Mouse (Mus musculus) embryonic facial prominence, embryonic 15.5 days (tissue): Measurements from ENCODE around the gene Slc9a1. TPM values are rescaled to one million over a fixed set of nuclear protein-coding genes. Genes with fewer than 3 reads are reported as not detected.

ENCODE experiments used
- ATAC-seq: fragments of 200-750 bp; cut with Nextera tagmentation; 2 replicates; pipeline ENCODE4 v1.8.0; 2017; ENCODE audit warnings: low read depth, moderate TSS enrichment; ENCODE audit not compliant: insufficient number of reproducible peaks, low FRiP score, low TSS enrichment
- H3K27ac ChIP-seq: fragments of 300-500 bp; sonication (generic); replicated peaks from 2 replicates; pipeline ENCODE4 v1.5.1; 2015; ENCODE audit warnings: mild to moderate bottlenecking, inconsistent platforms
- H3K27me3 ChIP-seq: fragments of 300-500 bp; sonication (generic); 2 replicates; pipeline ENCODE4 v1.6.1; 2015; ENCODE audit warnings: inconsistent platforms
- H3K36me3 ChIP-seq: fragments of 300-500 bp; sonication (generic); 2 replicates; pipeline ENCODE4 v1.6.1; 2015; ENCODE audit warnings: mild to moderate bottlenecking, inconsistent platforms
- H3K4me1 ChIP-seq: fragments of 300-500 bp; sonication (generic); 2 replicates; pipeline ENCODE4 v1.6.1; 2015; ENCODE audit warnings: inconsistent platforms
- H3K4me2 ChIP-seq: fragments of 300-500 bp; sonication (generic); replicated peaks from 2 replicates; pipeline ENCODE4 v1.6.1; 2015; ENCODE audit warnings: mild to moderate bottlenecking, inconsistent platforms
- H3K4me3 ChIP-seq: fragments of 300-500 bp; sonication (generic); replicated peaks from 2 replicates; pipeline ENCODE4 v1.5.1; 2015; ENCODE audit warnings: mild to moderate bottlenecking, inconsistent platforms
- H3K9ac ChIP-seq: fragments of 300-500 bp; sonication (generic); 2 replicates; pipeline ENCODE4 v1.6.1; 2015; ENCODE audit warnings: inconsistent platforms
- H3K9me3 ChIP-seq: fragments of 300-500 bp; sonication (generic); replicated peaks from 2 replicates; pipeline ENCODE4 v1.6.1; 2016; ENCODE audit warnings: inconsistent platforms
- WGBS: fragments of 180-500 bp; shearing (Covaris S2); methylation state at CpG from one replicate; pipeline ENCODE4 v1.1.7; 2015; 5-methylcytosine and 5-hydroxymethylcytosine counted together
- polyA plus RNA-seq: library from polyadenylated mRNA; unstranded; fragments of >200 nt; fragmentation: Nextera tagmentation; extraction: Ambion mirVana; gene quantifications from 2 replicates; pipeline ENCODE4 v1.2.1, GENCODE M21; 2015

Slc9a1 gene
- polyA plus RNA-seq, 1 experiment from 2014 or later = 11.0 TPM

GRCm38 (mm10) chr4:133390585-133390984 is 21.1 kb downstream of the Slc9a1 start:
- Histone ChIP-seq H3K4me3 (no peak overlapping the region), H3K27ac (peak overlapping the region; percentile 72), H3K9ac (no peak overlapping the region), H3K9me3 (no peaks in the 10 kb centered on the region), H3K36me3 (no peaks in the 10 kb centered on the region), H3K4me2 (no peak overlapping the region), H3K4me1 (peaks cover 56% of the 10 kb centered on the region), H3K27me3 (no peaks in the 10 kb centered on the region)
- no peak for ATAC-seq
- WGBS = 85% methylated on average over 6 of the region's 6 CpGs

DNA sequence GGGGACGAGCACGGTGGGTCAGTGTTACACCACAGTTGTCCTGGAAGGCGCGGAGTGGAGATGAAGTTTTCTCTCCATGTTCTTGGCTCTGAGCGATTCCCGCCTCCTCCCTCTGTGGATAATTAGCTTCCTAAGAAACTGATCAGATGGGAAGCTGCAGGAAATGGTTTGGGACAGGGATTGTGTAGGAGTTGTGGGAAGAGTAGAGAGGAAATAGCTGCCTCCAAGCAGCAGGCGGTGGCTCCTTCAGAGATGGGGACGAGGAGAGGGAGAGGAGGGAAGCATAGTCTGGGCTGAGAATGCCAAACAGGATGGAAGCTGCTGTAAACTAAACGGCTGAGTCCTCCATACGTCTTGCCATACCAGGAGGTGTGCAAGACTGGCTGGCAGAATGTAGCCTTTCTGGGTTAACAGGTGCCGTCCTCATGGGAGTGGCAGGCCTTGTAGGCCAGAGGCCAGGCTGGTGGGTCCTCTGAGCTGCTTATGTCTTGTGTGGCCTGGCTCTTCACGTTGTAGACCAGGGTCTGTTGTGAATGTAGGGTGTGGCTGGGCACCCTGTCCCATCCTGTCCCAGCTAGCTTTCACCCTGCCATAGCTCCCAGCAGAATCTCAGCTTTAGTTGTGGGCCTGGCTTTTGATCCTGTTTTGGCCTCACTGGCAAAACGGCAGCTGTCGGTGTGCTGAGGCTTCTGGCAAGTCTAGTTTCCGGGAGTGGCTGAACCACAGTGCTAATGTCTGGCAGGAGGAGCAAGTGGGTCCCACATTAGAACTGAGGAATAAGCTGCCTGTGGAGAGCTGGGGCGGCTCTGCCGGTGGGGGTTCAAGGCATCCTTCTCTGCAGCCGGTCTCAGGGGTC is 21.9 kb downstream of the Slc9a1 start:
- Histone ChIP-seq H3K9me3 (no peaks in the 10 kb centered on the region), H3K4me2 (no peak overlapping the region; the same call in 1 of the 2 replicates), H3K9ac (no peak overlapping the region), H3K27me3 (no peaks in the 10 kb centered on the region), H3K27ac (peak overlapping the region; percentile 72), H3K4me1 (peaks cover 58% of the 10 kb centered on the region), H3K36me3 (no peaks in the 10 kb centered on the region), H3K4me3 (no peak overlapping the region)
- no peak for ATAC-seq
- 47% methylated on average over 18 of the region's 18 CpGs for WGBS

DNA sequence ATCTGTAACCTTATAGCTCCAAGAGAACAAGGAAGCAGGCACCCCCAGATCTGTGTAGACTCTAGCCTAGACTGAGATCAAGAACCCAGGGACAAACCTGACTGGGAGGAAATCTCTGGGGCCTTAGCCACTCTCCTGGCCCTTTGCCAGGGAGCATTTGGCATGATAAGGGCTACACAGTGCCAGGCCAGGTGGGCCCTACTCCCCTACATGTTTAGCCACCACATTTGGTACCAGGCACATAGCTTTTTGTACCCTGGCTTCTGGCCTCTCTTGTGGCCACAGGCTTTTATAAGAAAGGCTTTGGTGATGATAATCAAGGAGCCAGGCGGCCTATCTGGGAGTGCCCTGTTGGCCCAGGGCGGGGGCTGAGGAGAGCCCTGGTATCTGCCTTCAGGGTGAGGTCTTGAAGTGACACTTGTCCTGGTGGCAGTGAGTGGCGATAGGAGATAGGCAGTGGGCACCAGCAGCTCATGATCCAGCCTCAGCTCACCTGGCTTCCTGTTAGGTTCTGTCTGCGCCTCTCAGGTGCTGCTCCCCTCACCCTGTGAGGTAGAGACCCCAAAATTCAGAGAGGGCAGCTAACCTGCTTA is 25.6 kb downstream of the Slc9a1 start:
- ATAC-seq = no peak

GRCm38 (mm10) chr4:133396079-133396478 is 26.6 kb downstream of the Slc9a1 start:
- Histone ChIP-seq H3K27ac (no peak overlapping the region), H3K9ac (no peak overlapping the region), H3K4me2 (no peak overlapping the region), H3K4me1 (peaks cover 63% of the 10 kb centered on the region), H3K27me3 (no peaks in the 10 kb centered on the region), H3K9me3 (no peaks in the 10 kb centered on the region), H3K4me3 (no peak overlapping the region), H3K36me3 (no peaks in the 10 kb centered on the region)
- WGBS = 64% methylated on average over 2 of the region's 2 CpGs
- no peak for ATAC-seq

More for the DNA sequence above, 25.6 kb downstream of the Slc9a1 start:
- 0 out of 2 replicates have a peak overlapping the region, but pooled peaks have one; percentile 44 for H3K27ac ChIP-seq
- H3K4me2 ChIP-seq = no peak overlapping the region
- no peak overlapping the region for H3K4me3 ChIP-seq
- no peaks in the 10 kb centered on the region for H3K9me3 ChIP-seq
- peaks cover 68% of the 10 kb centered on the region for H3K4me1 ChIP-seq
- 81% methylated on average over 4 of the region's 4 CpGs for WGBS
- H3K27me3 ChIP-seq = no peaks in the 10 kb centered on the region
- H3K9ac ChIP-seq = no peak overlapping the region
- H3K36me3 ChIP-seq = no peaks in the 10 kb centered on the region

DNA sequence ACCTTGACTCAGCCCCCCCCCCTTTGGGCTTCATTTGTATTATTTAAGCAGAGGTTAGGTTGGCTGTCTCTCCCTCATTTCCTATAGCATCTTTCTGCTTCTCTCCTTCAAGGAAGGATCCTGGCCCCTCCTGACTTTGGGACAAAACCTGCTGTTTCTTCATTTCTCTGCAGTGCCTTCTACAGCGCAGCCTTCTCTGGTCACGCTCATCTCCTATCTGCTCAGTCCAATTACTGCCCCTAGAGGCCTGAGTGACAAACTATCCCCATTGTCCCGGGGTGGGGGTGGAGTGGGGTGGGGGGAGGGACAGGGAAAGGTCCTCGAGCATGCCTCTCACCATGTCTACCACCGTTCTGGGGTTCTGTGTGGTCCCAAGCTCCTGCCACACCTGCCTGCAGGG is 27.8 kb downstream of the Slc9a1 start:
- H3K4me3 ChIP-seq = no peak overlapping the region
- H3K27ac ChIP-seq = no peak overlapping the region
- H3K4me2 ChIP-seq = no peak overlapping the region
- no peaks in the 10 kb centered on the region for H3K27me3 ChIP-seq
- H3K9ac ChIP-seq = no peak overlapping the region
- ATAC-seq = no peak
- H3K4me1 ChIP-seq = peaks cover 57% of the 10 kb centered on the region
- WGBS = 42% methylated on average over 5 of the region's 5 CpGs
- no peaks in the 10 kb centered on the region for H3K36me3 ChIP-seq
- no peaks in the 10 kb centered on the region for H3K9me3 ChIP-seq

DNA sequence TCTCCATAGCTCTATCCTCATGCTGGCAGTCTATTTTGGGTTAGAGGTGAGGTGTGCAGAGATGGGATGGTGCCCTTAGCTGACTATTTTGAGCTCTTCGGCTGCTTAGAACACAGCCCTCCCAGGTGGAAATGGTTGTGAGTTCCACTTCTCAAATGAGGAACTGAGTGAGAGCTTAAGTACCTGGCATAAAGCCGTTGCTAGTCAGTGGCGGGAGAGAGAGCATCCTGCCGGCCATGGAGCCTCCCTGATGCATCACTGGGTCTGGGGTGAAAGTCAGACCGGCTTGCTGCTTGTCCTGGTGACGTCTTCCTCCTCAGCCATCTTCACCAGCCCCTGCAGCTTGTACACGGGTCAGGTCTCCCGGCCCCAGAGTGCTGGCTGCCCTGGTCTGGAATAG is 28.5 kb downstream of the Slc9a1 start:
- no peak overlapping the region for H3K4me3 ChIP-seq
- H3K9me3 ChIP-seq = no peaks in the 10 kb centered on the region
- peaks cover 57% of the 10 kb centered on the region for H3K4me1 ChIP-seq
- H3K27me3 ChIP-seq = no peaks in the 10 kb centered on the region
- H3K9ac ChIP-seq = no peak overlapping the region
- H3K36me3 ChIP-seq = no peaks in the 10 kb centered on the region
- 88% methylated on average over 8 of the region's 8 CpGs for WGBS
- no peak overlapping the region for H3K4me2 ChIP-seq
- ATAC-seq = no peak
- H3K27ac ChIP-seq = no peak overlapping the region

GRCm38 (mm10) chr4:133398619-133399018 is 29.1 kb downstream of the Slc9a1 start:
- peaks cover 60% of the 10 kb centered on the region for H3K4me1 ChIP-seq
- H3K36me3 ChIP-seq = no peaks in the 10 kb centered on the region
- H3K27ac ChIP-seq = no peak overlapping the region; the same call in 1 of the 2 replicates
- no peak overlapping the region for H3K9ac ChIP-seq
- WGBS = 79% methylated on average over 5 of the region's 5 CpGs
- H3K9me3 ChIP-seq = no peaks in the 10 kb centered on the region
- no peak overlapping the region for H3K4me3 ChIP-seq
- no peak overlapping the region for H3K4me2 ChIP-seq
- no peaks in the 10 kb centered on the region for H3K27me3 ChIP-seq
- no peak for ATAC-seq

- WGBS = 64% methylated on average over 6 of the region's 6 CpGs
- H3K4me3 ChIP-seq = no peak overlapping the region
- H3K27me3 ChIP-seq = no peaks in the 10 kb centered on the region
- no peaks in the 10 kb centered on the region for H3K36me3 ChIP-seq
- H3K4me2 ChIP-seq = no peak overlapping the region
- H3K9me3 ChIP-seq = no peaks in the 10 kb centered on the region
- H3K27ac ChIP-seq = peak overlapping the region; percentile 71
- ATAC-seq = no peak
- no peak overlapping the region for H3K9ac ChIP-seq
- peaks cover 59% of the 10 kb centered on the region for H3K4me1 ChIP-seq
Measured at GRCm38 (mm10) chr4:133399509-133399908, 30.0 kb downstream of the Slc9a1 start.

GRCm38 (mm10) chr4:133400098-133400497 is 30.6 kb downstream of the Slc9a1 start:
- H3K4me2 ChIP-seq = no peak overlapping the region
- no peaks in the 10 kb centered on the region for H3K36me3 ChIP-seq
- WGBS = 41% methylated on average over 7 of the region's 7 CpGs
- H3K27ac ChIP-seq = peak overlapping the region; percentile 71
- H3K4me3 ChIP-seq = no peak overlapping the region
- no peaks in the 10 kb centered on the region for H3K9me3 ChIP-seq
- no peaks in the 10 kb centered on the region for H3K27me3 ChIP-seq
- no peak for ATAC-seq
- H3K9ac ChIP-seq = no peak overlapping the region
- H3K4me1 ChIP-seq = peaks cover 54% of the 10 kb centered on the region

GRCm38 (mm10) chr4:133402011-133402410 is 32.5 kb downstream of the Slc9a1 start:
- no peak overlapping the region for H3K9ac ChIP-seq
- H3K27me3 ChIP-seq = no peaks in the 10 kb centered on the region
- no peak for ATAC-seq
- H3K36me3 ChIP-seq = no peaks in the 10 kb centered on the region
- 41% methylated on average over 13 of the region's 13 CpGs for WGBS
- H3K27ac ChIP-seq = peak overlapping the region; percentile 22; the same call in 1 of the 2 replicates
- H3K4me3 ChIP-seq = no peak overlapping the region
- H3K4me2 ChIP-seq = no peak overlapping the region
- peaks cover 56% of the 10 kb centered on the region for H3K4me1 ChIP-seq
- no peaks in the 10 kb centered on the region for H3K9me3 ChIP-seq

DNA sequence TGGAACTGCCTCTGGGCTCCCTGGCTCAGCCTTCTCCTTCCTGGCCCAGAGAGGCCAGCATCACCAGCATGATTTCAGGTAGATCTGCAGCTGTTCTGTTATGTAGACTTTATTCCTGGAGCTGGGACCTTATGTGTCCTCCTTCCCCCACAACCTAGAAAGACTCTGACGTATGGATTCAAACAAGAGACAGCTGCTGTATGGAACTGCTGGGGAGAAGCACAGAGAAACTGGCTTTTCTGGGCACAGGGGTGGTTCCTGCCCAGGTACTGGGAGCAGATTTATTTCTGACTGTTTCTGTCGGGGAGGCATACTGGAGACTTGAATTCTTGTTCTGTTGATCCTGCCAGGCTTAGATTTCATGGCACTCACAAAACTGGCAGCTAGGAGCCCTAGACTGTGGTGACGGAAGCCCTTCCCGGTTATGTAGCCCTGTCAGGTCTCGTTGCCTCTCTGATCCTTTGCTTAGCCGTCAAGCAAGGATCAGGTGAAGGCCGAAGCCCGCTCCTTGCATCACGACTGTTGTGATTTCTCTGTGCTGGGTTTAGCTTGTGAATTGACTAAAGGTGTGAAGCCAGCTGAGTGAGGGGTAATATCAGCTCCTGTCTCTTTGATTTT is 34.2 kb downstream of the Slc9a1 start:
- no peak overlapping the region; the same call in 1 of the 2 replicates for H3K27ac ChIP-seq
- H3K4me1 ChIP-seq = peaks cover 62% of the 10 kb centered on the region
- no peak overlapping the region for H3K4me2 ChIP-seq
- ATAC-seq = no peak
- no peaks in the 10 kb centered on the region for H3K9me3 ChIP-seq
- H3K4me3 ChIP-seq = no peak overlapping the region
- no peak overlapping the region for H3K9ac ChIP-seq
- no peaks in the 10 kb centered on the region for H3K27me3 ChIP-seq
- 73% methylated on average over 9 of the region's 9 CpGs for WGBS
- no peaks in the 10 kb centered on the region for H3K36me3 ChIP-seq
